Mouse (Mus musculus) small intestine, adult 2 months (tissue): ENCODE results near the gene Rtn4ip1.

Experiments used
- CTCF ChIP-seq: fragments of 200-500 bp; IDR thresholded peaks from 2 replicates; pipeline ENCODE4 v1.5.1; 2012; ENCODE audit warnings: low read depth, mild to moderate bottlenecking, control low read depth, inconsistent platforms, low read length, moderate library complexity, mixed read lengths; ENCODE audit not compliant: insufficient replicate concordance, insufficient read length; ENCODE audit errors: extremely low read depth
- POLR2A ChIP-seq: fragments of 200-500 bp; IDR thresholded peaks from 2 replicates; pipeline ENCODE4 v1.6.1; 2012; ENCODE audit warnings: low read depth, mild to moderate bottlenecking, control low read depth, inconsistent platforms, low read length, moderate library complexity

DNA sequence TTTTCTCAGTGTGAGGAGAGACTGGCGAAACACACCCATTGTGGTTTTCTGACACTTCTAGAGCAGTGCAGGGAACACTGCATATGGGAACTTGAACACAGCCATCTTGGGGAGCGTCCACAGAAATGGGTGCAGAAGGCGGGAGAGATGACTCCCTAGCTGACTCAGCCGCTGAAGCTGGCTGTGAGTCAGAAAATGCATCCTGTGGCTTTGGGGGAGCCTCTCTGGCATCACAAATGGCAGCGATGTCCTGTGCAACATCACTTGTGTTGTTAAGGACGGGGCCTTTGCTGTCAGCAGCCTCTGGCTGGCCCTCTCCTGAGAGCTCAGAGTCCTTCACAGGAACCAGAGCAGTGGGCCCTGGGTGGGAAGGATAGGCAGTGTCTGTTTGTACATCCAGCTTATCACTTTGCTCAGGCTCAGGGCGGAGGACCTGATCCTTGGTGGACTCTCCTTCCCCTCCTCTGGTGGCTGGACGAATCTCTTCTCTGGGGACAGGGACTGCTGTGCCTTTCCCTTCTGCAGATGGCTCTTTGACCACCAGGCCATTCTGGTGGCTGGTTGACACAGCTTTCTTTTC, 97.0 kb downstream of the Rtn4ip1 start:
- TF ChIP-seq CTCF (no peak), POLR2A (no peak)
